Mouse (Mus musculus): Measurements from ENCODE around the gene Gm10142. TPM values are rescaled to one million over a fixed set of nuclear protein-coding genes. Genes with fewer than 3 reads are reported as not detected.
"Not testable (repeated sequence)": the region's sequence is repeated elsewhere in the genome, so short reads cannot be mapped to it uniquely, and the experiment has no call there.

The Gm10142 gene
- polyA plus RNA-seq, 1 experiment from 2014 or later: not detected

- Histone ChIP-seq H3K27ac (ENCODE audit: low read length) (no peak overlapping the region), H3K9ac (replicated peaks; ENCODE audit: low read depth, low read length) (no peak overlapping the region), H3K36me3 (ENCODE audit: control insufficient read depth, insufficient read depth) (no peaks in the 10 kb centered on the region), H3K4me2 (ENCODE audit: low read length) (no peak overlapping the region), H3K4me1 (replicated peaks; ENCODE audit: control insufficient read depth, insufficient read depth, low read length) (no peaks in the 10 kb centered on the region), H3K4me3 (replicated peaks; ENCODE audit: low read length) (no peak overlapping the region), H3K27me3 (replicated peaks; ENCODE audit: control insufficient read depth, insufficient read depth, low read length) (no peaks in the 10 kb centered on the region), H3K9me3 (ENCODE audit: control insufficient read depth, low read length) (no peaks in the 10 kb centered on the region)
- WGBS: 70% methylated on average over 8 of the region's 8 CpGs
- no peak for ATAC-seq
These were observed 9.2 kb downstream of the Gm10142 start for GRCm38 (mm10) chr10:77724855-77725254.

DNA sequence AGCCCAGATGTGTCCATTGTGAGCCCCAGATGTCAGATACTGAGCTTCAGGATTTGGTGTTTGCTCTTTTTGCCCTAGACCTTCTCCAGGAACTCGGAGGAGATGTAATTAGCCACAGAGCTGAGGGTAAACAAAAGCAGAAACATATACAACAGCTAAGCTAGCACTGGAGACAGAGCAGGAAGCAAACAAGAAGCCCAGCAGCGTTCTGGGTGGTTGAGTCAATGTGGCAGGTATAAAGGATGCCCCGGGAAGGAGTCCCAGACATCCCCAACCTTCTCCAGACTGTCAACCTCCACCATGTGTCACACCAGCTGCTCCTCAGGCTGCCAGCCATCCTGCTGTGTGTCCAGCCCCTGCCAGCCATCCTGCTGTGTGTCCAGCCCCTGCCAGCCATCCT, 10.6 kb downstream of the Gm10142 start, which contains the start of gene Gm10100:
Gm10100 (plus strand) TSS at position 301 of the 400 bp plus-strand sequence.
- H3K9ac ChIP-seq (replicated peaks; ENCODE audit: low read depth, low read length): no peak within 1 kb of the TSS
- H3K4me2 ChIP-seq (ENCODE audit: low read length): no peak within 1 kb of the TSS
- H3K36me3 ChIP-seq (ENCODE audit: control insufficient read depth, insufficient read depth): no peaks in the 10 kb centered on the region
- no peak within 1 kb of the TSS for H3K4me3 ChIP-seq (replicated peaks; ENCODE audit: low read length)
- no peak within 1 kb of the TSS for H3K27ac ChIP-seq (ENCODE audit: low read length)
- no peaks in the 10 kb centered on the region for H3K4me1 ChIP-seq (replicated peaks; ENCODE audit: control insufficient read depth, insufficient read depth, low read length)
- no peak for ATAC-seq
- no peaks in the 10 kb centered on the region for H3K27me3 ChIP-seq (replicated peaks; ENCODE audit: control insufficient read depth, insufficient read depth, low read length)
- 28% methylated on average over 3 of the region's 3 CpGs for WGBS
- no peaks in the 10 kb centered on the region for H3K9me3 ChIP-seq (ENCODE audit: control insufficient read depth, low read length)

GRCm38 (mm10) chr10:77728280-77728679, 12.7 kb downstream of the Gm10142 start:
- WGBS: 61% methylated on average over 4 of the region's 4 CpGs

GRCm38 (mm10) chr10:77729241-77729640, 13.6 kb downstream of the Gm10142 start:
- no peak overlapping the region for H3K4me3 ChIP-seq (replicated peaks; ENCODE audit: low read length)
- H3K27me3 ChIP-seq (replicated peaks; ENCODE audit: control insufficient read depth, insufficient read depth, low read length): no peaks in the 10 kb centered on the region
- 51% methylated on average over 4 of the region's 4 CpGs for WGBS
- no peak overlapping the region for H3K9ac ChIP-seq (replicated peaks; ENCODE audit: low read depth, low read length)
- ATAC-seq: no peak
- H3K36me3 ChIP-seq (ENCODE audit: control insufficient read depth, insufficient read depth): no peaks in the 10 kb centered on the region
- H3K27ac ChIP-seq (ENCODE audit: low read length): no peak overlapping the region
- H3K9me3 ChIP-seq (ENCODE audit: control insufficient read depth, low read length): no peaks in the 10 kb centered on the region
- no peak overlapping the region for H3K4me2 ChIP-seq (ENCODE audit: low read length)
- no peaks in the 10 kb centered on the region for H3K4me1 ChIP-seq (replicated peaks; ENCODE audit: control insufficient read depth, insufficient read depth, low read length)

More at GRCm38 (mm10) chr10:77728280-77728679, 12.7 kb downstream of the Gm10142 start:
- no peak for ATAC-seq
- Histone ChIP-seq H3K4me1 (replicated peaks; ENCODE audit: control insufficient read depth, insufficient read depth, low read length) (no peaks in the 10 kb centered on the region), H3K36me3 (ENCODE audit: control insufficient read depth, insufficient read depth) (no peaks in the 10 kb centered on the region), H3K9ac (replicated peaks; ENCODE audit: low read depth, low read length) (no peak overlapping the region), H3K27me3 (replicated peaks; ENCODE audit: control insufficient read depth, insufficient read depth, low read length) (no peaks in the 10 kb centered on the region), H3K27ac (ENCODE audit: low read length) (no peak overlapping the region), H3K4me3 (replicated peaks; ENCODE audit: low read length) (no peak overlapping the region), H3K4me2 (ENCODE audit: low read length) (no peak overlapping the region), H3K9me3 (ENCODE audit: control insufficient read depth, low read length) (no peaks in the 10 kb centered on the region)

- Histone ChIP-seq H3K9ac (replicated peaks; ENCODE audit: low read depth, low read length) (no peak overlapping the region), H3K9me3 (ENCODE audit: control insufficient read depth, low read length) (no peaks in the 10 kb centered on the region; the same call in 1 of the 2 replicates), H3K36me3 (ENCODE audit: control insufficient read depth, insufficient read depth) (no peaks in the 10 kb centered on the region), H3K4me3 (replicated peaks; ENCODE audit: low read length) (no peak overlapping the region), H3K27ac (ENCODE audit: low read length) (no peak overlapping the region), H3K4me2 (ENCODE audit: low read length) (no peak overlapping the region), H3K27me3 (replicated peaks; ENCODE audit: control insufficient read depth, insufficient read depth, low read length) (no peaks in the 10 kb centered on the region), H3K4me1 (replicated peaks; ENCODE audit: control insufficient read depth, insufficient read depth, low read length) (no peaks in the 10 kb centered on the region)
- ATAC-seq: no peak
- WGBS: 89% methylated on average over 1 of the region's 1 CpGs
These were observed 20.3 kb downstream of the Gm10142 start for GRCm38 (mm10) chr10:77735928-77736327.

DNA sequence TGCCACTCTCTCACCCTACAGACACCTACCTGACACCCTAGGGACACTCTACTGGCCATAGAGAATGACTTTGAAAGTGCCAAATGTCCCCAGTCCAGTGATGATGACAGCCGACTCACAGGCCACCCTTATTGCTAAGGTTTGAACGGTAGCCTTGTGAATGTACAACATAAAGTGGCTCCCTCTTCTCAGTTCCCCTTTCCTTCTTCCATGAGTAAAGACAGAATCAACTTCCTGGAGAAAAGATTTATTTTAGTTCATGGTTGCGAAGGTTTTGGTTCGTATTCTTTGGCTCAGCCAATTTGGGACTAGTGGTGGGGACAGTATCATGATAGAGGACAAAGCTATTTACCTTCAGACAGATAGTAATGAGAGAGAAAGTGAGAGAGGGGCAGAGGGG, 23.3 kb downstream of the Gm10142 start:
- Histone ChIP-seq H3K4me3 (replicated peaks; ENCODE audit: low read length) (no peak overlapping the region), H3K9ac (replicated peaks; ENCODE audit: low read depth, low read length) (no peak overlapping the region), H3K4me1 (replicated peaks; ENCODE audit: control insufficient read depth, insufficient read depth, low read length) (no peaks in the 10 kb centered on the region), H3K27ac (ENCODE audit: low read length) (no peak overlapping the region), H3K9me3 (ENCODE audit: control insufficient read depth, low read length) (no peaks in the 10 kb centered on the region; the same call in 1 of the 2 replicates), H3K36me3 (ENCODE audit: control insufficient read depth, insufficient read depth) (no peaks in the 10 kb centered on the region), H3K4me2 (ENCODE audit: low read length) (no peak overlapping the region), H3K27me3 (replicated peaks; ENCODE audit: control insufficient read depth, insufficient read depth, low read length) (no peaks in the 10 kb centered on the region)
- WGBS: 91% methylated on average over 4 of the region's 4 CpGs
- ATAC-seq: no peak

DNA sequence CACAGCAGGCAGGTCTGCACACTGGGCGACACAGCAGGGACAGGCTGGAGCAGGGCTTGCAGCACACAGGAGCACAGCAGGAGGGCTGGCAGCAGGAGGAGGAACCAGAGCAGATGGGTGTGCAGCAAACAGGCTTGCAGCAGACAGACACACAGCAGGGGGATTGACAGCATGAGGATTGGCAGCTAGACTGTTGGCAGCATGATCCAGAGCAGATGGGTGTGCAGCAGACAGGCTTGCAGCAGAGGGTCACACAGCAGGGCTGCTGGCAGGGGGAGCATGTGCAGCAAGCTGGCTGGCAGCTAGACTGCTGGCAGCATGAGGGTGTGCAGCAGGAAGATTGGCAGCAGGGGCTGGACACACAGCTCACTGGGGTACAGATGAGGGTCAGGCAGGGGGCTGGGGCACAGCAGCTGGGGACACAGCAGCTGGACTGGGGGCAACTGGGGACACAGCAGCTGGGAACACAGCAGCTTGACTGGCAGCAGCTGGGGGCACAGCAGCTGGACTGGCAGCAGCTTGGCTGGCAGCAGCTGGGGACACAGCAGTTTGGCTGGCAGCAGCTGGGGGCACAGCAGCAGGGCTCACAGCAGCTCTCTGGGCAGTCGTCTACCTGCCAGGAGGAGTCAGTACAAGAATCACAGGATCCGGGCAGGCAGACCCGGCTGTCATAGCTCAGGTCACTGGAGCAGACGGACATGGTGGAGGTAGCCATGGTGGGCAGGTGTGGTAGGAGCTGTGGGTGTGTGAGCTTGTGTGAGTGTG, 26.5 kb downstream of the Gm10142 start, which contains the start of gene Gm18596:
Gm18596 (minus strand) TSS at position 715 of the 765 bp plus-strand sequence.
- not testable (repeated sequence) for H3K36me3 ChIP-seq (ENCODE audit: control insufficient read depth, insufficient read depth); ATAC-seq; H3K4me3 ChIP-seq (replicated peaks; ENCODE audit: low read length); H3K27me3 ChIP-seq (replicated peaks; ENCODE audit: control insufficient read depth, insufficient read depth, low read length); H3K4me2 ChIP-seq (ENCODE audit: low read length); H3K27ac ChIP-seq (ENCODE audit: low read length); H3K9ac ChIP-seq (replicated peaks; ENCODE audit: low read depth, low read length); H3K9me3 ChIP-seq (ENCODE audit: control insufficient read depth, low read length); H3K4me1 ChIP-seq (replicated peaks; ENCODE audit: control insufficient read depth, insufficient read depth, low read length)
- 61% methylated on average over 4 of the region's 5 CpGs for WGBS

GRCm38 (mm10) chr10:77750686-77751085, 35.1 kb downstream of the Gm10142 start:
- H3K4me2 ChIP-seq (ENCODE audit: low read length); H3K27ac ChIP-seq (ENCODE audit: low read length); H3K9me3 ChIP-seq (ENCODE audit: control insufficient read depth, low read length); H3K36me3 ChIP-seq (ENCODE audit: control insufficient read depth, insufficient read depth); H3K4me1 ChIP-seq (replicated peaks; ENCODE audit: control insufficient read depth, insufficient read depth, low read length); H3K9ac ChIP-seq (replicated peaks; ENCODE audit: low read depth, low read length); ATAC-seq; H3K4me3 ChIP-seq (replicated peaks; ENCODE audit: low read length); H3K27me3 ChIP-seq (replicated peaks; ENCODE audit: control insufficient read depth, insufficient read depth, low read length): not testable (repeated sequence)
- 56% methylated on average over 1 of the region's 1 CpGs for WGBS

DNA sequence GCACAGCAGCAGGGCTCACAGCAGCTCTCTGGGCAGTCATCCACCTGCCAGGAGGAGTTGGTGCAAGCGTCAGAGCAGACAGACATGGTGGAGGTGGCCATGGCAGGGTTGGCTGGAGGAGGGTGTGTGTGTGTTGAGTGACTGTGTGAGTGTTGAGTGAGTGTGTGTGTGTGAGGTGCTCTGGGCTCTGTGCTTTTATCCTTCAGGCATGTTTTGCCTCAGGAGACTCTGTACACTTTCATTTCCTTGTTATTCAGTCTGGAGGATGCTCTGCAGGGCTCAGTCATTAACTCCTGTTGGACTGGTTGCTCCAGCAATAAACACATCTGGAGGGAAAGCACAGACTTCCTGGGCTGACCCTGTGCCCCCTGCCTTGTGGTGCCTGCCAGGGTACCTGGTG, 35.6 kb downstream of the Gm10142 start, which contains the start of gene Gm9736:
Gm9736 (minus strand) TSS at position 101 of the 400 bp plus-strand sequence.
- 71% methylated on average over 1 of the region's 1 CpGs for WGBS
- not testable (repeated sequence) for H3K36me3 ChIP-seq (ENCODE audit: control insufficient read depth, insufficient read depth); H3K4me2 ChIP-seq (ENCODE audit: low read length); ATAC-seq; H3K9ac ChIP-seq (replicated peaks; ENCODE audit: low read depth, low read length); H3K4me3 ChIP-seq (replicated peaks; ENCODE audit: low read length); H3K27me3 ChIP-seq (replicated peaks; ENCODE audit: control insufficient read depth, insufficient read depth, low read length); H3K9me3 ChIP-seq (ENCODE audit: control insufficient read depth, low read length); H3K4me1 ChIP-seq (replicated peaks; ENCODE audit: control insufficient read depth, insufficient read depth, low read length); H3K27ac ChIP-seq (ENCODE audit: low read length)
